Mouse (Mus musculus): ENCODE data around the gene Slc12a6. TPM values are rescaled to one million over a fixed set of nuclear protein-coding genes. Genes with fewer than 3 reads are reported as not detected.
A peak's percentile ranks its signal among the peaks of the same experiment; 100 is the strongest.

Gene Slc12a6
- polyA plus RNA-seq, 1 experiment from 2014 or later: 7.0 TPM

DNA sequence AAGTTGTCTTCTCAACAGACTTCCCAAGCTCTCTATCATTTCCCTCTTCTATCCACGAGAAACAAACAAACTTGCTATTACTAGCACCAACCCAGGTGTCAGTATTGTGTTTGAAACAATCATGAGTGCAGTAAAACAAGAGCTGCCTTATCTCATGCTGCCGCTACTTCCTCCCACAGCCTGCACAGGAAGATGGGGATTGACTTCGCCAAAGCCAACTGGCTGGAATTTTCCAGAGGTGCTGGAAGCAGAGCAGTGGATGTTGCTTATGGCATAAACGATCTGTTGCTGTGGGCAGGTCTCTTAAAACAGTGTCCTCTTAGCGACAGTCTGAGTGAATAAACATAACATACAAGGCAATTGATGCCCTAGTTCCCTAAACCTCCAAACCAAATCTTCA is 109.0 kb downstream of the Slc12a6 start:
- WGBS (ENCODE audit: insufficient replicate concordance): 18% methylated on average over 5 of the region's 5 CpGs
- Histone ChIP-seq H3K36me3 (no peaks in the 10 kb centered on the region), H3K9ac (no peak overlapping the region)

DNA sequence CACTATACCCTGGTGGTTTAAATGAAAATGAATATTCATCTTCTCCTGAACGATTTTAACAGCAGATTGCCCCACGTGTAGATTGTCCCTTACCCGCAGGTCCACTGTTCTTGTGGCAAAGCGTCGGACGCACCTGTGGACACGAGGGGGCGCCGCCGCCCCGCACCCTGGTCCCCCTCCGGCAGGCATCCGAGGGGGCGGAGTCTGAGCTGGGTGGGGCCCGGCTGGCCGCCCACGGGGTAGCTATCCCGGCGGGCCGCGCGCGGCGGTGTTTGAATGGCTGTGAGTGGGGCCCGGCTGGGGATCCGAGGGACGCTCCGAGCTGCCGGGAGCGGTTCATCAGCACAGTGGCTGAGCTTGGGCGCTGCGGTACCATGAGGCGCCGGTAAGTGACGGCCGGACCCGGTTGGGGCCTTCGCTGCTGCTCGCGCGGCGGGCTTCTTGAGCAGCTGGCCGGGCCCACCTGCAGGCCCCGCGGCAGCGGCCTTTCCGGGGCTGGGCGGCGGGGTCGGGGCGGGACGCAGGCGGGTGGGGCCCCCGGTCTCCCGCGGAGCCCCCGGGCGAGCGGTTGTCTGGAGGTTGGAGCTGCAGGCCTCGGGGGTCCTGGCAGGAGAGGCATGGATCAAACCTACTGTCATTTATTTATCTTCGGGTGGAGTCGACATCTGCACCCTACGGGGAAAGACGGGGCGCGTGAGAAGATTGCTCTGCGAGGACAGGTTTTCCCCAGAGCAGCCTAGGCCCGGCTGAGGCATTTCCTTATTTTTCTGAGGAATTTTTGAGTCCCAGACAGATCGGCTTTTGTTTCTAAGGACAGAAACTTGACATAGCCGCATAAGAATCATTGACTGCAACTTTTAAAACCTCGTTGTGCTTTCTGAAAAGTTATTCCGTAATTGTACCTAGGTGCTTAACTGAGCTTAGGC is 113.6 kb downstream of the Slc12a6 start, which contains the start of gene Katnbl1:
Gene Katnbl1, plus strand, starts transcription at position 239 of the 926 bp plus-strand sequence.
- no peaks in the 10 kb centered on the region for H3K9me3 ChIP-seq (replicated peaks)
- peak within 1 kb of the TSS; percentile 91 for H3K4me3 ChIP-seq
- no peaks in the 10 kb centered on the region for H3K27me3 ChIP-seq (replicated peaks)
- peak within 1 kb of the TSS; percentile 90 for H3K9ac ChIP-seq
- no peaks in the 10 kb centered on the region for H3K36me3 ChIP-seq
- peaks cover 41% of the 10 kb centered on the region for H3K4me1 ChIP-seq
- H3K4me2 ChIP-seq: peak within 1 kb of the TSS; percentile 74
- peak within 1 kb of the TSS; percentile 91 for H3K27ac ChIP-seq
- under 1% methylated on average over 60 of the region's 72 CpGs for WGBS (ENCODE audit: insufficient replicate concordance)
- ATAC-seq: peak; percentile 99

More for the DNA sequence above, 109.0 kb downstream of the Slc12a6 start:
- H3K4me3 ChIP-seq: no peak overlapping the region
- H3K4me2 ChIP-seq: no peak overlapping the region
- H3K27me3 ChIP-seq (replicated peaks): no peaks in the 10 kb centered on the region
- peaks cover 12% of the 10 kb centered on the region; the same call in 1 of the 2 replicates for H3K4me1 ChIP-seq
- H3K27ac ChIP-seq: no peak overlapping the region
- no peak for ATAC-seq
- no peaks in the 10 kb centered on the region for H3K9me3 ChIP-seq (replicated peaks)

GRCm38 (mm10) chr2:112380131-112380530 is 114.5 kb downstream of the Slc12a6 start:
- Histone ChIP-seq H3K4me3 (peak overlapping the region; percentile 91), H3K27ac (peak overlapping the region; percentile 91), H3K4me2 (peak overlapping the region; percentile 74), H3K9ac (peak overlapping the region; percentile 90), H3K27me3 (replicated peaks) (no peaks in the 10 kb centered on the region), H3K9me3 (replicated peaks) (no peaks in the 10 kb centered on the region), H3K36me3 (no peaks in the 10 kb centered on the region), H3K4me1 (peaks cover 39% of the 10 kb centered on the region)
- WGBS (ENCODE audit: insufficient replicate concordance): 38% methylated on average over 8 of the region's 8 CpGs
- no peak for ATAC-seq

GRCm38 (mm10) chr2:112381219-112381618 is 115.6 kb downstream of the Slc12a6 start:
- Histone ChIP-seq H3K4me1 (peaks cover 46% of the 10 kb centered on the region), H3K4me2 (peak overlapping the region; percentile 74)
- 95% methylated on average over 1 of the region's 1 CpGs for WGBS (ENCODE audit: insufficient replicate concordance)

GRCm38 (mm10) chr2:112390843-112391242 is 125.2 kb downstream of the Slc12a6 start:
- Histone ChIP-seq H3K4me1 (peaks cover 17% of the 10 kb centered on the region), H3K27ac (no peak overlapping the region), H3K27me3 (replicated peaks) (no peaks in the 10 kb centered on the region), H3K36me3 (peaks cover 2% of the 10 kb centered on the region; the same call in 1 of the 2 replicates), H3K4me3 (no peak overlapping the region), H3K9ac (no peak overlapping the region), H3K9me3 (replicated peaks) (no peaks in the 10 kb centered on the region), H3K4me2 (no peak overlapping the region)
- whole genome bisulfite sequencing (ENCODE audit: insufficient replicate concordance): 82% methylated on average over 5 of the region's 5 CpGs
- no peak for ATAC-seq

More at GRCm38 (mm10) chr2:112381219-112381618, 115.6 kb downstream of the Slc12a6 start:
- H3K36me3 ChIP-seq: peaks cover 5% of the 10 kb centered on the region; the same call in 1 of the 2 replicates
- no peaks in the 10 kb centered on the region for H3K27me3 ChIP-seq (replicated peaks)
- H3K9ac ChIP-seq: peak overlapping the region; percentile 90; the same call in 1 of the 2 replicates
- no peaks in the 10 kb centered on the region for H3K9me3 ChIP-seq (replicated peaks)
- no peak for ATAC-seq
- no peak overlapping the region for H3K4me3 ChIP-seq
- H3K27ac ChIP-seq: no peak overlapping the region

GRCm38 (mm10) chr2:112391346-112392000 is 125.8 kb downstream of the Slc12a6 start:
- ATAC-seq: no peak
- 78% methylated on average over 4 of the region's 4 CpGs for WGBS (ENCODE audit: insufficient replicate concordance)
- Histone ChIP-seq H3K9ac (no peak overlapping the region), H3K27me3 (replicated peaks) (no peaks in the 10 kb centered on the region), H3K4me2 (no peak overlapping the region), H3K27ac (no peak overlapping the region), H3K36me3 (no peaks in the 10 kb centered on the region), H3K4me1 (peaks cover 18% of the 10 kb centered on the region), H3K4me3 (no peak overlapping the region), H3K9me3 (replicated peaks) (no peaks in the 10 kb centered on the region)

DNA sequence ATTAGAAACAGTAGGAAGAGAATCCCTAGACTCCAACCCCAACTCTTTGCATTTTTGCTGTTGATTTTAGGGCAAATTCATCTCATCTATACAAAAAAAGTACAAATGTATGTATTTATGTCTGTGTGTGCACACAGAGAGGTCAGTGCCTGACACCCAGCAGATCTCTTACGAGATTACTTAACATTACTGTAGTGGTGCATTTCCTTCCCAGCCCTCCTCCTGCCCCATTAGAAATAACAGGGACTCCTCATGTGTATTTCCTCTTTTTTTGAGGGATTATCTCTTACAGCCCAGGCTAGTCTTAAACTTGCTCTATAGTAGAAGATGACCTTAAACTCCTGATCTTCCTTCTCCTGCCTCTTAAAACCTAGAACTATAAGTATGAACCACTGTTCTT is 127.1 kb downstream of the Slc12a6 start:
- H3K4me3 ChIP-seq: no peak overlapping the region
- H3K4me1 ChIP-seq: peaks cover 22% of the 10 kb centered on the region
- H3K9ac ChIP-seq: no peak overlapping the region
- H3K27ac ChIP-seq: no peak overlapping the region
- H3K9me3 ChIP-seq (replicated peaks): no peaks in the 10 kb centered on the region
- H3K4me2 ChIP-seq: no peak overlapping the region
- no peaks in the 10 kb centered on the region for H3K36me3 ChIP-seq
- 36% methylated on average over 1 of the region's 1 CpGs for WGBS (ENCODE audit: insufficient replicate concordance)
- H3K27me3 ChIP-seq (replicated peaks): no peaks in the 10 kb centered on the region
- no peak for ATAC-seq

GRCm38 (mm10) chr2:112393958-112394357 is 128.3 kb downstream of the Slc12a6 start:
- no peaks in the 10 kb centered on the region for H3K9me3 ChIP-seq (replicated peaks)
- no peak overlapping the region for H3K4me2 ChIP-seq
- H3K9ac ChIP-seq: no peak overlapping the region
- no peaks in the 10 kb centered on the region for H3K36me3 ChIP-seq
- H3K27me3 ChIP-seq (replicated peaks): no peaks in the 10 kb centered on the region
- H3K4me1 ChIP-seq: peaks cover 22% of the 10 kb centered on the region
- H3K4me3 ChIP-seq: no peak overlapping the region
- no peak for ATAC-seq
- H3K27ac ChIP-seq: no peak overlapping the region

- Histone ChIP-seq H3K9me3 (replicated peaks) (no peaks in the 10 kb centered on the region), H3K9ac (no peak overlapping the region), H3K4me2 (no peak overlapping the region), H3K36me3 (no peaks in the 10 kb centered on the region), H3K27me3 (replicated peaks) (no peaks in the 10 kb centered on the region), H3K4me3 (no peak overlapping the region), H3K4me1 (peaks cover 12% of the 10 kb centered on the region), H3K27ac (no peak overlapping the region)
- WGBS (ENCODE audit: insufficient replicate concordance): 24% methylated on average over 1 of the region's 1 CpGs
- peak; percentile 57; the same call in 1 of the 2 replicates for ATAC-seq
Measured at GRCm38 (mm10) chr2:112396649-112397048, 131.0 kb downstream of the Slc12a6 start.

DNA sequence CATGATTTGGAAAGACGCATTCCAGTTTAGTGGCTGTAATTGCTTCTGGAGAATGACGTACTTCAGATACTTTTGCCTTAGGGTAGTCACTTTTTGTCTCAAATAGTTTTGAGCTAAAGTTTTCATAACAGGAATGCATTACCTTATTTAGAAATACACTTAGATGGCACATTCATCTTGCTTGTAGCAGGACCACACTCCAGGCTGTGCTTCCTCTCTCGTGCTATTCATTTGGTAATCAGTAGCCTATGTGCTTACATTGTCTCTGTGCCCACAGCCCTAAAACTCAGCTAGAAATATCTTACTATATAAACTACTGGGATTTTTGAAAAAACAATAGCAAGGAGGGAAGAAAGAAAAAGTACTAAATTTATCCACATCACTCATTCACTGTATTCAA is 141.4 kb downstream of the Slc12a6 start:
- Histone ChIP-seq H3K36me3 (peaks cover 49% of the 10 kb centered on the region), H3K9ac (no peak overlapping the region), H3K27ac (no peak overlapping the region), H3K4me2 (no peak overlapping the region), H3K27me3 (replicated peaks) (no peaks in the 10 kb centered on the region), H3K4me1 (no peaks in the 10 kb centered on the region), H3K4me3 (no peak overlapping the region), H3K9me3 (replicated peaks) (no peaks in the 10 kb centered on the region)
- no peak for ATAC-seq
- WGBS (ENCODE audit: insufficient replicate concordance): 87% methylated on average over 3 of the region's 3 CpGs
